Mouse (Mus musculus): ENCODE measurements around the gene Hcn4. TPM values are rescaled to one million over a fixed set of nuclear protein-coding genes. Genes with fewer than 3 reads are reported as not detected.

Hcn4 gene
- polyA plus RNA-seq, 1 experiment: 0.29 TPM

GRCm38 (mm10) chr9:58844597-58844996, 21.4 kb downstream of the Hcn4 start:
- 83% methylated on average over 3 of the region's 3 CpGs for WGBS
- no peak for DNase-seq (ENCODE audit: low read depth, low spot score)

- WGBS: 27% methylated on average over 3 of the region's 3 CpGs
- DNase-seq (ENCODE audit: low read depth, low spot score): no peak
These were observed 23.8 kb downstream of the Hcn4 start for GRCm38 (mm10) chr9:58847008-58847407.

DNA sequence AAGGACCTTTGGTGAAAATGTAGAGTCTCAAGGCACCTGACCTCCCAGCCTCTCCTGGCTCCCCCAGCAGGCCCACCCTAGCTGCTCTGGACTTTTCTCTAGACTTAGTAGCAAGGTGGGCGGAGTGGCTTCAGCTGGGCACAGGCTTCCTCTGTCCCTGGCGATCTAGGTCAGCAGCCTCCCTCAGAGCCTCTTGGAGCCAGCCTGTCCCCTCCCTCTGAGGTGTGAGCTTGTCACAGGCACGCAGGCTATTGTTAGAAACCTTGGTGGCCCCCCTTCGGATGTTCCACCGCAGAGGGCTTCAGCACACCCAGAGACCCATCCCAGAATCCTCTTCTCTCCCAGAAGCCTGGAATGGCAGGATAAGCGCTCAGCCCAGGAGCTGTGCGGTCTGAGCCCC, 24.5 kb downstream of the Hcn4 start:
- WGBS: 70% methylated on average over 7 of the region's 7 CpGs

DNA sequence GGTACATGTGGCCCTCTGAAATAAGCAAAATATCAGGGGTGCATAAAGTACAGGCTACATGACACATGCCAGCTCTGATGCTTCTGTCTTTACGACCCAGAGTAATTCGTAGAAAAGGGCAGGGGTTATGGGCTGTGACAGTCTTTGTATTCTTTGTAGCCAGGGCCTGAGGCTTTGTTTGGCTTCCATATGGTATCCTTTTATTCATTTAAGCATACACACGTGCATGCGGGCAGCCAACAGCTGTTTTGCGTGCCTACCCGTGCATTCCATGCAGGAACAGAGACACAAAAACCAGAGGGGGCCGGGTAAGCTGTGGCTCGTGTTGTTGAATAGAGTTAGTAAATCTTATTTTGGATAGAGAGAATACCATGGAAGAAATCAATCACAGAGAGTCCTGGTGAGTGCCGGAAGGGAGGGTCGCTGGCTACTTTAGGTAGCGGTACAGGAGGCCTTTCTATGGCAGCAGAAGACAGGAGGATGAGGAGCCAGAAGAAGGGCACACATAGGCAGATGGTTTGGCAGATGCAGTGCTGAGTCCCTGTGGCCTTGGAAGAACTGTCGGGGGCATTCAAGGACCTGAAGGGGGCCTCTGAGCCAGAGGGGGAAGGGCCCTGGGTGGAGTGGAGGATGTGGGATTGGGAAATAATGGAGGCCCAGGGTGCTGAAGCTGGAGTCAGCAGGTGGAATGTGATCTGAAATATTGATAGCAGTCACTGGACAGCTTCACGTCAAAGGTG, 26.5 kb downstream of the Hcn4 start:
- 64% methylated on average over 13 of the region's 13 CpGs for WGBS

More for the DNA sequence above, 24.5 kb downstream of the Hcn4 start:
- DNase-seq (ENCODE audit: low read depth, low spot score): no peak

DNA sequence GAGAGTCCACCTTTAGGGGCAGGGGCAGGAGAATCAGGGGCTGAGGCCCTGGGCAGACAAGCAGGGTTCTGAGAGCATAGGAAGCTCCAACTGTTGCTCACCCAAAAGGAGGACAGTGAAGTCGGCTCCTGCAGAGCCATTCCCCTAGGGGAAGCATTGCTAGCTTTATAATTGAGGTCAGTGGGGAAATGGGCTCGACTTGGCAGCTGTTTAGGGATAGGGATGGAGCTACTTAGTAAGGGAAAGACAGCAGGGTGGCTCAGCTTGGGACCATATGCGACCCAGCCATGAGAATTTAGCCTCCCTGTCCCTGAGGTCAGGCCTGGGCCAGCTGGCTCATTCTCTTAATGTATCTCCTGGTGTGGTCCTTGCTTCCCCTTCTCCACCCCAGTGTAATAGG, 31.7 kb downstream of the Hcn4 start:
- no peak for DNase-seq (ENCODE audit: low read depth, low spot score)
- WGBS: 46% methylated on average over 3 of the region's 3 CpGs

More for the DNA sequence above, 26.5 kb downstream of the Hcn4 start:
- no peak for DNase-seq (ENCODE audit: low read depth, low spot score)

DNA sequence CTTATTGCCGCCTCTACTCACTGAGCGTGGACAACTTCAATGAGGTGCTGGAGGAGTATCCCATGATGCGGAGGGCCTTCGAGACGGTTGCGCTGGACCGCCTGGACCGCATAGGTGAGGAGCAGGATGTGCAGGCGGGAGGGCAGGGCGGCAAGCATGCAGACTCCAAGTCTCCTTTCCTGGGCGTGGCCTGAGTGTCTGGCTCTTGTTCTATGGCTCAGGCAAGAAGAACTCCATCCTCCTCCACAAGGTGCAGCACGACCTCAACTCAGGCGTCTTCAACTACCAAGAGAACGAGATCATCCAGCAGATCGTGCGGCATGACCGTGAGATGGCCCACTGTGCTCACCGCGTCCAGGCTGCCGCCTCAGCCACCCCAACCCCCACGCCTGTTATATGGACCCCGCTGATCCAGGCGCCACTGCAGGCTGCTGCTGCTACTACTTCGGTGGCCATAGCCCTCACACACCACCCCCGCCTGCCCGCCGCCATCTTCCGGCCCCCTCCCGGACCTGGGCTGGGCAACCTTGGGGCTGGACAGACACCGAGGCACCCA, 35.9 kb downstream of the Hcn4 start:
- DNase-seq (ENCODE audit: low read depth, low spot score): no peak
- 28% methylated on average over 30 of the region's 30 CpGs for WGBS

- DNase-seq (ENCODE audit: low read depth, low spot score): no peak
These were observed 40.6 kb downstream of the Hcn4 start for GRCm38 (mm10) chr9:58863826-58864225.

GRCm38 (mm10) chr9:58871141-58871540, 47.9 kb downstream of the Hcn4 start:
- no peak for DNase-seq (ENCODE audit: low read depth, low spot score)
- 75% methylated on average over 10 of the region's 10 CpGs for WGBS

More at GRCm38 (mm10) chr9:58863826-58864225, 40.6 kb downstream of the Hcn4 start:
- WGBS: 30% methylated on average over 7 of the region's 7 CpGs

- WGBS: 44% methylated on average over 10 of the region's 10 CpGs
- DNase-seq (ENCODE audit: low read depth, low spot score): peak; percentile 10
These were observed 50.5 kb downstream of the Hcn4 start for GRCm38 (mm10) chr9:58873541-58874324.

- no peak for DNase-seq (ENCODE audit: low read depth, low spot score)
- 81% methylated on average over 4 of the region's 4 CpGs for WGBS
These were observed 51.1 kb downstream of the Hcn4 start for GRCm38 (mm10) chr9:58874354-58874753.

- 91% methylated on average over 6 of the region's 6 CpGs for WGBS
- no peak for DNase-seq (ENCODE audit: low read depth, low spot score)
These were observed 52.2 kb downstream of the Hcn4 start for GRCm38 (mm10) chr9:58875439-58875838.

- no peak for DNase-seq (ENCODE audit: low read depth, low spot score)
- 92% methylated on average over 6 of the region's 6 CpGs for WGBS
These were observed 53.9 kb downstream of the Hcn4 start for GRCm38 (mm10) chr9:58876946-58877625.

GRCm38 (mm10) chr9:58879836-58880235, 56.6 kb downstream of the Hcn4 start:
- 89% methylated on average over 1 of the region's 1 CpGs for WGBS
- DNase-seq (ENCODE audit: low read depth, low spot score): no peak

DNA sequence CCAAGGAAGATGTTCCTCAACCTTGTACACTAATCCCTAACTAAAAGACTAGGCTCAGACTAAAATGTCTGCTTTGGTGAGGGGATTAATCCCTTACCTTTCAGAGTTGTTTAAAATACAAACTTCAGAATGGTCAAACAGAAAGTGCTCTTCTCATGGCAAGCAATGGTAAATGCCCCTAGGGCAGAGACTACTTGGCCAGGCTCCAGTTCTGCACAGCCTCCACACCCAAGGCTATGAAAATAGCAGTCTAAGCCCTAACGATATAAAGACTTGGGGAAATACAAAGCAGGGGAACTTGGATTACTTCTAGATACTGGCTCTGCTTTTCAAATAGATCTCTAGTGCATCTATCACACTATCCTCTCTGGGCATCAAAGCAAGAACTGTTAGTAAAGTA, 59.5 kb downstream of the Hcn4 start:
- WGBS: 13% methylated on average over 1 of the region's 1 CpGs
- peak; percentile 35 for DNase-seq (ENCODE audit: low read depth, low spot score)

DNA sequence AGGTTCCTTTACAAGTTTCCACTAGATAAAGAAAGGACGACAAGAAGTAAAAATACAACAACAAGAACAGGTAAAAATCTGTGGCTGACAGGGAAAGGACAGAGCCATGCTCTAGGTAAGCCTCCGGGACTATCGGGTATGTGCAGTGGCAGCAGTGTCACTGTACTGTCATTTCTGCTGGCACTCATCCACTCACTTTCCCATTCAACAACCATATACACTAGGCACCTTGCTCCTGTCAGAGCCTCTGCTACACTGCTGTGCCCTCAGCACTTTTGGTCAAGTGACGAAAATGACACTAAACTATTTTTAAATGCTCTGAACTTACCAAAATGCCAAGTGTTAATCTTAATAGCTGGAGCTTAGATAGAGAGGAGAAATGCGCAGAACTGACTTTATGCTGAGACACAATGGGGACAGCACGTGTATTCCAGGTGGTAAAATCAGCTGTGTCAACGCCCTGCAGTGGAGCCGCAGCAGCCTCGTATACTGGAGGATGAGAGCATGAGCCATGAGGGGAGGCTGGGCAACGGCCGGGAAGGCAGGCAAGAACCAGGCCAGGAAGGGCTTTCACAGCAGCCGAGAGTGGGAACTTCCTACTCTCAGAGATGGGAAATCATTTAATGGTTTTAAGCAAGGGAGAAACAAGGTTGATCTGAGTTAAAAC, 66.7 kb downstream of the Hcn4 start:
- DNase-seq (ENCODE audit: low read depth, low spot score): no peak
- 78% methylated on average over 12 of the region's 12 CpGs for WGBS

DNA sequence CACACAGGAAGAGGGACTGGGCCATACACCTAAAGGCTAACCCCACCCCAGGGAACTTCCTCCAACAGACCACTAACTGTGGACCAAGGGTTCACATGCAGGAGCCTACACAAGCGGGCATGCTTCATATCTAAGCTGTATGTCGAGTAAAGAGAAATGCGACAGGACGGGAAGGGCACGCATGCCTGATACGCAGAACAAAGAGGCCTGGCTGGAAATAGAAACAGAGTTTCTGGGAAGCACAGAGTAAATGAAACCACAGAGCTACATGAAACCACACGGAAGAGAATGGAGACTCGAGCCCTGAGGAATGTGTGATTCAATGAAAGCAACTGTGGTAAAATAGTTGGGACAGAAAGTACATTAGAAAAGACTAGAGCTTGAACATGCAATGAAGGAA, 67.7 kb downstream of the Hcn4 start:
- no peak for DNase-seq (ENCODE audit: low read depth, low spot score)
- WGBS: 94% methylated on average over 8 of the region's 8 CpGs

DNA sequence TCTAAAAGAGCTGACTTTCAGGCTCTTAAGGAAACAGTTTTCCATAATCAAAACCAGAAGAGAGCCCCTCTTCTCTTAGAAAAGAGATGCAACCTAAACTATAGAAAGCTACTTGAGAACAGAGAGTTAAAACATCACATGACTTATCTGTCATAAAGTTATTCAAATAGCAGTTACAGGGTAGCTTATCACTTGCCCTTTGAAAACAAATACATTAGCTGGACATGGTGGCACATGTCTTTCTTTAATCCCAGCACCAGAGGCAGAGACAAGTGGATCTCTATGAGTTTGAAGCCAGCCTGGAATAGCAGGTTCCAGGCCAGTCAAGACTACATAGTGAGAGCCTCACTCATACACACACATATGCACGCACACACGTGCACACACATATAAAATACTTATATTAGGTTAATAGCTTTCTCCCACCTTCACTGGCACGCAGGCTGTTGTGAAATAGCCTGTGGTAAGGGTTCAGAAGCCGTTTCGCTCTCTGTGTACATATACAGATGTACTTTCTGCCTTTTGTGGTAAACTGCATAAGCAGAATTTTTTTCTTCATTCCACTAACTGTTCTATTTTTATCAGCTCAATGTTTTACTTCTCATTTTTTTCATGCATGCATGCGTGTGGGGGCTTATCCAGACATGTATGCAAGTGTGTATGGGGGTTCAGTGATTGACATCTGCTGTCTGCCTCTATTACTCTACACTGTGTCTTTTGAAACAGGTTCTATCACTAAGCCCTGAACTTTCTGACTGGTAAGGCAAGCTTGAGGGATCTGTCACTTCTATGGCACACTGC, 68.8 kb downstream of the Hcn4 start:
- no peak for DNase-seq (ENCODE audit: low read depth, low spot score)
- 72% methylated on average over 6 of the region's 6 CpGs for WGBS

- DNase-seq (ENCODE audit: low read depth, low spot score): no peak
These were observed 76.4 kb downstream of the Hcn4 start for GRCm38 (mm10) chr9:58899602-58900001.

Data from large intestine, adult 2 months (tissue).